Mouse (Mus musculus): ENCODE results near the gene Tmem8b. TPM values are rescaled to one million over a fixed set of nuclear protein-coding genes. Genes with fewer than 3 reads are reported as not detected.

The Tmem8b gene
- polyA plus RNA-seq, 1 experiment from 2014 or later = 2.0 TPM

DNA sequence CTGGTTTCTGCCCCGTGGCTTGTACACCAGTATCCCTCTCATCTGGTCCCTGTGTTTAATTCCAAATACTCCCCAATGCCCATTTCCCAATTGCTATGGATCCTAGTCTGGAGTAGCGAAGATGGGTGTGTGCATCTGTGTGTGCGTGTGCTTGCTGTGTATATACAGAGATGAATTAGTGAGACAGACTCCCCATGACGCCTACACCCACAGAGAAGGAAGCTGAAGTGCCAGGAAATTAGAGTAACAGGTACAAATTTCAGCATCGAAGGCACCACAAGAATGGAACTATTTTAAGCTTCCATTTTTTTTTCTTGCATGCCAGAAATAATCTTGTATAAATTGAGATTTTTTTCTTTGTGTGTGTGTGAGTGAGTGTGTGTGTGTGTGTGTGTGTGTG lies 22.3 kb downstream of the Tmem8b start:
- Histone ChIP-seq H3K4me1 (replicated peaks; ENCODE audit: insufficient read depth, low read length) (no peaks in the 10 kb centered on the region), H3K4me3 (replicated peaks; ENCODE audit: low read depth, low read length) (no peak overlapping the region), H3K27me3 (ENCODE audit: insufficient read depth, low read length) (no peaks in the 10 kb centered on the region), H3K36me3 (ENCODE audit: insufficient read depth, low read length) (no peaks in the 10 kb centered on the region), H3K4me2 (ENCODE audit: low read length) (no peak overlapping the region), H3K9me3 (replicated peaks; ENCODE audit: low read length) (no peaks in the 10 kb centered on the region), H3K9ac (ENCODE audit: low read depth, low read length) (no peak overlapping the region), H3K27ac (no peak overlapping the region)
- 79% methylated on average over 5 of the region's 5 CpGs for WGBS
- TF ChIP-seq CTCF (IDR thresholded peaks at IDR 0.05; ENCODE audit: low read depth) = no peak
- DNase-seq (ENCODE audit: low spot score) (no peak), ATAC-seq (replicated peaks; ENCODE audit: low FRiP score, low read depth) (no peak)

DNA sequence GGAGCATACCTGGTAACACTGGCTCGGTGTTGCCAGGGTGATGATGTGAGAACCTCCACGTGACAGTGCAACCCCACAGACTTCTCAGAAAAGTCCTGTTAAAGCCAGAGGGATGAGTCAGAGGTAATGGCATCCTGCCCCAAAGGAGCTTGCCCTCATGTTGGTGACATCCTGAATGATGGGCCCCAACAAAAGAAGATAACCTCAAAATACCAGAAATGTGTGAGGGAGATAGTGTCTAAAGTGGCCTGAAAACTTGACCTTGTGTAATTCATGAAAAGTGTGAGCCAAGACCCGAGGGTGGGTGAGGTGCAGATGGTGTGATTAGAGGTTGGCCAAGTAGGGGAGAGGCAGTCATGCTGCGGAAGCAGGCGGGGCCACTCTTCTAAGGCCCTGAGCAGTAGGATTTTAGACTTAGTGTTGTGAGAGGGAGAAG lies 25.1 kb downstream of the Tmem8b start:
- ATAC-seq (replicated peaks; ENCODE audit: low FRiP score, low read depth) = no peak; the same call in 1 of the 2 replicates
- no peak for TF ChIP-seq CTCF (IDR thresholded peaks at IDR 0.05; ENCODE audit: low read depth)
- 68% methylated on average over 5 of the region's 5 CpGs for WGBS
- Histone ChIP-seq H3K4me3 (replicated peaks; ENCODE audit: low read depth, low read length) (no peak overlapping the region), H3K4me2 (ENCODE audit: low read length) (no peak overlapping the region), H3K4me1 (replicated peaks; ENCODE audit: insufficient read depth, low read length) (no peaks in the 10 kb centered on the region), H3K36me3 (ENCODE audit: insufficient read depth, low read length) (no peaks in the 10 kb centered on the region), H3K27ac (no peak overlapping the region), H3K27me3 (ENCODE audit: insufficient read depth, low read length) (no peaks in the 10 kb centered on the region), H3K9ac (ENCODE audit: low read depth, low read length) (no peak overlapping the region), H3K9me3 (replicated peaks; ENCODE audit: low read length) (no peaks in the 10 kb centered on the region)
- no peak for DNase-seq (ENCODE audit: low spot score)

DNA sequence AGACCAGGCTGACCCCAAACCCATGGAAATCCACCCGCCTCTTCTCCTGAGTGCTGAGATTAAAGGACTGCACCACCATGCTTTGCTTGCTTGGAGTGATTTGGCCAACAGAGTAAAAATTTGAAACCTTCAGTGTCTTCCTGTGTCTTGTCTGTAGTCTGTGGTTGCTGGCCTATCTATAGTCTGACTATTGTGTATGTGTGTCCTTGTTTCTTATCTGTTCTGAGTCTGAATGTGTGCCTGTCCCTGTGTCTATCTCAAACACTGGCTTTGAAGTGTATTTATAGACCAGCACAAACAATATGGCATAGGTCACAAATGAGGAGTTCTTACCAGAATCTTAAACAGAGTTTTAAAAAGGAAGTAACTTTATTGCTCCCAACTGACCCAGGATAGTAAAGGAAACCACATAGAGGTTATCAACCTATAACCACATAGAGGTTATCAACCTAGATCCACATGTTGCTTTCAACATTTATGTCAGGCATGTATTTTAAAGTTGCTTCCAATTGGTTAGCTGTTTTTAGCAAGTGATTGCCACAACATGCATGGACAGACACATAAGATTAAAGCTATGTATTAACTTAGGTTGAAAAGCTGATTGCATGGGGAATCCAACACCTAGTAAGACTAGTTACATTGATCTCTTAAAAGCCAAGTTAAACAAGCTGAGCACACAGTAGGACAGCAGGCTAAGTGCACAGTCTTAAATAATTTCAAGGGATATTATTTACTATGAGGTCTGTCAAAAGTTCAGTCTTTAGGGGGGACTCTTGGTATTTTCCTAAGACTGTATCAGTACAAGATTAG lies 25.9 kb downstream of the Tmem8b start:
- TF ChIP-seq CTCF (IDR thresholded peaks at IDR 0.05; ENCODE audit: low read depth) = no peak
- WGBS = 87% methylated on average over 1 of the region's 1 CpGs
- no peak overlapping the region for H3K27ac ChIP-seq

GRCm38 (mm10) chr4:43695249-43695671 lies 26.5 kb downstream of the Tmem8b start:
- WGBS = 20% methylated on average over 9 of the region's 9 CpGs
- Histone ChIP-seq H3K4me2 (ENCODE audit: low read length) (no peak overlapping the region), H3K27ac (no peak overlapping the region), H3K9me3 (replicated peaks; ENCODE audit: low read length) (no peaks in the 10 kb centered on the region), H3K4me1 (replicated peaks; ENCODE audit: insufficient read depth, low read length) (no peaks in the 10 kb centered on the region), H3K9ac (ENCODE audit: low read depth, low read length) (no peak overlapping the region), H3K4me3 (replicated peaks; ENCODE audit: low read depth, low read length) (no peak overlapping the region), H3K27me3 (ENCODE audit: insufficient read depth, low read length) (no peaks in the 10 kb centered on the region), H3K36me3 (ENCODE audit: insufficient read depth, low read length) (no peaks in the 10 kb centered on the region)
- no peak for TF ChIP-seq CTCF (IDR thresholded peaks at IDR 0.05; ENCODE audit: low read depth)
- DNase-seq (ENCODE audit: low spot score) (peak; percentile 13), ATAC-seq (replicated peaks; ENCODE audit: low FRiP score, low read depth) (peak; percentile 52; the same call in 1 of the 2 replicates)

More for the DNA sequence above, 25.9 kb downstream of the Tmem8b start:
- Histone ChIP-seq H3K9me3 (replicated peaks; ENCODE audit: low read length) (no peaks in the 10 kb centered on the region), H3K4me2 (ENCODE audit: low read length) (no peak overlapping the region), H3K36me3 (ENCODE audit: insufficient read depth, low read length) (no peaks in the 10 kb centered on the region), H3K27me3 (ENCODE audit: insufficient read depth, low read length) (no peaks in the 10 kb centered on the region), H3K4me1 (replicated peaks; ENCODE audit: insufficient read depth, low read length) (no peaks in the 10 kb centered on the region), H3K4me3 (replicated peaks; ENCODE audit: low read depth, low read length) (no peak overlapping the region), H3K9ac (ENCODE audit: low read depth, low read length) (no peak overlapping the region)
- ATAC-seq (replicated peaks; ENCODE audit: low FRiP score, low read depth) = no peak
- no peak for DNase-seq (ENCODE audit: low spot score)

DNA sequence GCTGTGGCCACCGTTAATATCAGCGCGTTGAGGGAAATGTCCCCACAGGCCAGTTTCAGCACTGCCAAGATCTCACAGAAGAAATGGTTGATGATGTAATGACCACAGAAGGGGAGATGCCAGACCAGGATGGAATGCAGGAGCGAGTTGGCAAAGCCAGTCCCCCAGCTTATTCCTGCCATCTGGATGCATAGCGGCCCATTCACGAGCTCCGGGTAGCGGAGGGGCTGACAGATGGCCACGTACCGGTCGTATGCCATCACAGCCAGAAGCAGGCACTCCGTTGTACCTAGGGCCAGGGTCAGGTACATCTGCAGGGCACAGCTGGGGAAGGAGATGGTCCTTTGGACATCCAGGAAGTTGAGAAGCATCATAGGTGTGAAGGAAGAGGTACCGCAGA lies 27.8 kb downstream of the Tmem8b start:
- no peak overlapping the region for H3K27ac ChIP-seq
- no peaks in the 10 kb centered on the region for H3K36me3 ChIP-seq (ENCODE audit: insufficient read depth, low read length)
- ATAC-seq (replicated peaks; ENCODE audit: low FRiP score, low read depth) (no peak), DNase-seq (ENCODE audit: low spot score) (no peak)
- H3K4me3 ChIP-seq (replicated peaks; ENCODE audit: low read depth, low read length) = no peak overlapping the region
- no peaks in the 10 kb centered on the region for H3K27me3 ChIP-seq (ENCODE audit: insufficient read depth, low read length)
- H3K4me2 ChIP-seq (ENCODE audit: low read length) = no peak overlapping the region
- TF ChIP-seq CTCF (IDR thresholded peaks at IDR 0.05; ENCODE audit: low read depth) = no peak
- no peaks in the 10 kb centered on the region for H3K4me1 ChIP-seq (replicated peaks; ENCODE audit: insufficient read depth, low read length)
- H3K9ac ChIP-seq (ENCODE audit: low read depth, low read length) = no peak overlapping the region
- WGBS = 87% methylated on average over 13 of the region's 13 CpGs
- no peaks in the 10 kb centered on the region for H3K9me3 ChIP-seq (replicated peaks; ENCODE audit: low read length)

GRCm38 (mm10) chr4:43700707-43701106 lies 31.9 kb downstream of the Tmem8b start, which contains the start of gene Olfr70:
Olfr70 (minus strand) TSS chr4:43700807.
- Histone ChIP-seq H3K27me3 (ENCODE audit: insufficient read depth, low read length) (no peaks in the 10 kb centered on the region), H3K4me2 (ENCODE audit: low read length) (no peak within 1 kb of the TSS), H3K4me1 (replicated peaks; ENCODE audit: insufficient read depth, low read length) (no peaks in the 10 kb centered on the region), H3K27ac (no peak within 1 kb of the TSS), H3K9me3 (replicated peaks; ENCODE audit: low read length) (no peaks in the 10 kb centered on the region), H3K4me3 (replicated peaks; ENCODE audit: low read depth, low read length) (no peak within 1 kb of the TSS), H3K9ac (ENCODE audit: low read depth, low read length) (no peak within 1 kb of the TSS), H3K36me3 (ENCODE audit: insufficient read depth, low read length) (no peaks in the 10 kb centered on the region)
- no peak for TF ChIP-seq CTCF (IDR thresholded peaks at IDR 0.05; ENCODE audit: low read depth)
- ATAC-seq (replicated peaks; ENCODE audit: low FRiP score, low read depth) (no peak), DNase-seq (ENCODE audit: low spot score) (no peak)
- 91% methylated on average over 6 of the region's 6 CpGs for whole genome bisulfite sequencing

Measured in kidney, postnatal 0 days (tissue).